Mouse (Mus musculus) bone marrow macrophage, adult 2 months (primary cell): ENCODE measurements around the gene Ppp4r4. TPM values are rescaled to one million over a fixed set of nuclear protein-coding genes. Genes with fewer than 3 reads are reported as not detected.

Source experiments
- H3K27ac ChIP-seq: 2 replicates; pipeline ENCODE4 v1.5.1; 2012; ENCODE audit warnings: low read depth, low read length; ENCODE audit not compliant: insufficient read depth
- H3K4me1 ChIP-seq: 2 replicates; pipeline ENCODE4 v1.6.1; 2012; ENCODE audit warnings: low read length; ENCODE audit not compliant: control insufficient read depth, insufficient read depth
- H3K4me3 ChIP-seq: 2 replicates; pipeline ENCODE4 v1.5.1; 2012; ENCODE audit warnings: mild to moderate bottlenecking, low read length, moderate library complexity; ENCODE audit not compliant: insufficient read depth
- CTCF ChIP-seq: IDR thresholded peaks from 2 replicates; pipeline ENCODE4 v1.5.1; 2012; ENCODE audit warnings: low read depth, mild to moderate bottlenecking, low read length, moderate library complexity
- POLR2A ChIP-seq: IDR thresholded peaks from 2 replicates; pipeline ENCODE4 v1.6.1; 2012; ENCODE audit warnings: mild to moderate bottlenecking, low read depth, low read length, borderline replicate concordance
- polyA plus RNA-seq: library from polyadenylated mRNA; stranded (reverse); fragments of >200 nt; gene quantifications from 2 replicates; pipeline ENCODE4 v1.2.4, GENCODE M21; 2012; ENCODE audit not compliant: missing spikeins, insufficient read depth, insufficient read length

Ppp4r4 gene
- polyA plus RNA-seq, 1 experiment, result not detected

GRCm38 (mm10) chr12:103532649-103533395 lies 739 bp downstream of the Ppp4r4 start:
- TF ChIP-seq CTCF, result no peak
- TF ChIP-seq POLR2A, result no peak
- Histone ChIP-seq H3K4me1 (no peaks in the 10 kb centered on the region), H3K27ac (no peak overlapping the region), H3K4me3 (peak overlapping the region; percentile 59)

- no peak overlapping the region for H3K27ac ChIP-seq
- TF ChIP-seq POLR2A, result no peak
- TF ChIP-seq CTCF, result no peak
- H3K4me1 ChIP-seq, result no peaks in the 10 kb centered on the region
- H3K4me3 ChIP-seq, result no peak overlapping the region
Measured at GRCm38 (mm10) chr12:103540429-103540828, 8.3 kb downstream of the Ppp4r4 start.

- no peak for TF ChIP-seq CTCF
- TF ChIP-seq POLR2A, result no peak
- no peak overlapping the region for H3K27ac ChIP-seq
- no peak overlapping the region for H3K4me3 ChIP-seq
- H3K4me1 ChIP-seq, result no peaks in the 10 kb centered on the region
Measured at GRCm38 (mm10) chr12:103543351-103543750, 11.3 kb downstream of the Ppp4r4 start.

GRCm38 (mm10) chr12:103544213-103544612 lies 12.1 kb downstream of the Ppp4r4 start:
- Histone ChIP-seq H3K4me1 (no peaks in the 10 kb centered on the region), H3K27ac (no peak overlapping the region), H3K4me3 (no peak overlapping the region)
- no peak for TF ChIP-seq POLR2A
- no peak for TF ChIP-seq CTCF

GRCm38 (mm10) chr12:103547438-103547837 lies 15.4 kb downstream of the Ppp4r4 start:
- Histone ChIP-seq H3K4me1 (no peaks in the 10 kb centered on the region), H3K4me3 (no peak overlapping the region), H3K27ac (no peak overlapping the region)
- TF ChIP-seq POLR2A (no peak), CTCF (no peak)

GRCm38 (mm10) chr12:103548526-103548925 lies 16.4 kb downstream of the Ppp4r4 start:
- Histone ChIP-seq H3K4me3 (no peak overlapping the region), H3K27ac (no peak overlapping the region), H3K4me1 (no peaks in the 10 kb centered on the region)
- TF ChIP-seq CTCF (no peak), POLR2A (no peak)

- no peaks in the 10 kb centered on the region for H3K4me1 ChIP-seq
- TF ChIP-seq POLR2A, result no peak
- no peak overlapping the region for H3K4me3 ChIP-seq
- no peak overlapping the region for H3K27ac ChIP-seq
Measured at GRCm38 (mm10) chr12:103550047-103550446, 18.0 kb downstream of the Ppp4r4 start.

GRCm38 (mm10) chr12:103551422-103551821 lies 19.3 kb downstream of the Ppp4r4 start:
- TF ChIP-seq POLR2A (no peak), CTCF (no peak)
- no peak overlapping the region for H3K4me3 ChIP-seq
- H3K27ac ChIP-seq, result no peak overlapping the region
- H3K4me1 ChIP-seq, result no peaks in the 10 kb centered on the region

GRCm38 (mm10) chr12:103552506-103552905 lies 20.4 kb downstream of the Ppp4r4 start:
- TF ChIP-seq POLR2A (no peak), CTCF (no peak)
- Histone ChIP-seq H3K27ac (no peak overlapping the region), H3K4me3 (no peak overlapping the region), H3K4me1 (no peaks in the 10 kb centered on the region)

GRCm38 (mm10) chr12:103553497-103553896 lies 21.4 kb downstream of the Ppp4r4 start:
- H3K27ac ChIP-seq, result no peak overlapping the region
- H3K4me3 ChIP-seq, result no peak overlapping the region
- no peaks in the 10 kb centered on the region for H3K4me1 ChIP-seq
- no peak for TF ChIP-seq CTCF
- no peak for TF ChIP-seq POLR2A

- H3K4me1 ChIP-seq, result no peaks in the 10 kb centered on the region
- H3K27ac ChIP-seq, result no peak overlapping the region
- no peak overlapping the region for H3K4me3 ChIP-seq
- TF ChIP-seq CTCF (no peak), POLR2A (no peak)
Measured at GRCm38 (mm10) chr12:103556856-103557255, 24.8 kb downstream of the Ppp4r4 start.
